Mouse (Mus musculus) CH12.LX (cell line): ENCODE measurements around the gene Npnt. TPM values are rescaled to one million over a fixed set of nuclear protein-coding genes. Genes with fewer than 3 reads are reported as not detected.
A peak's percentile ranks its signal among the peaks of the same experiment; 100 is the strongest.

ENCODE experiments used
- DNase-seq: peaks from one replicate; pipeline ENCODE4 v3.0.0-alpha.2; 2013; ENCODE audit errors: extremely low read depth
- H3K27ac ChIP-seq: 2 replicates; pipeline ENCODE4 v1.5.1; 2012; ENCODE audit warnings: low read depth, mild to moderate bottlenecking, control low read depth, moderate library complexity; ENCODE audit not compliant: insufficient read depth
- H3K27me3 ChIP-seq: replicated peaks from 2 replicates; pipeline ENCODE3; 2012; ENCODE audit warnings: inconsistent platforms
- H3K36me3 ChIP-seq, 2 experiments: replicated peaks in 1 of 2; 2 replicates each; pipeline versions ENCODE3 to v1.6.1; 2012; ENCODE audit warnings: inconsistent platforms in 1 of 2, low read length in 1 of 2, mild to moderate bottlenecking in 1 of 2, mixed read lengths in 1 of 2, moderate library complexity in 1 of 2; ENCODE audit not compliant: control insufficient read depth in 1 of 2, insufficient read depth in 1 of 2
- H3K4me1 ChIP-seq, 2 experiments: 2 replicates each; pipeline ENCODE4 v1.6.1; 2012; ENCODE audit warnings: inconsistent platforms in 1 of 2, moderate library complexity in 1 of 2; ENCODE audit not compliant: insufficient read depth in 2 of 2, control insufficient read depth in 1 of 2
- H3K4me2 ChIP-seq: 2 replicates; pipeline ENCODE4 v1.6.1; 2012; ENCODE audit warnings: low read depth, mild to moderate bottlenecking, control low read depth; ENCODE audit not compliant: poor library complexity, insufficient read depth, severe bottlenecking
- H3K4me3 ChIP-seq, 3 experiments: fragments of 150-350 bp in 1 of 3; sonication (generic) in 1 of 3; replicated peaks in 1 of 3; 2 replicates each; pipeline versions ENCODE3 to v1.5.1; 2011 to 2012; ENCODE audit warnings: low read depth in 2 of 3, low read length in 2 of 3, mild to moderate bottlenecking in 2 of 3, moderate library complexity in 2 of 3, control low read depth in 1 of 3, improper control_type of control experiment in 1 of 3, inconsistent platforms in 1 of 3, mixed read lengths in 1 of 3; ENCODE audit not compliant: poor library complexity in 1 of 3
- H3K79me2 ChIP-seq: replicated peaks from 2 replicates; pipeline ENCODE4 v1.6.1; 2012; ENCODE audit warnings: mild to moderate bottlenecking, moderate library complexity; ENCODE audit not compliant: control insufficient read depth, poor library complexity, insufficient read depth, severe bottlenecking; ENCODE audit errors: extremely low read depth
- H3K9ac ChIP-seq: 2 replicates; pipeline ENCODE4 v1.6.1; 2012; ENCODE audit warnings: low read depth, mild to moderate bottlenecking, control low read depth, moderate library complexity; ENCODE audit not compliant: insufficient read depth
- H3K9me3 ChIP-seq: replicated peaks from 2 replicates; pipeline ENCODE3; 2012; ENCODE audit warnings: low read length, inconsistent platforms, mixed read lengths
- BHLHE40 ChIP-seq: IDR thresholded peaks from 2 replicates; pipeline ENCODE4 v1.6.1; 2011; ENCODE audit warnings: mild to moderate bottlenecking, low read depth, low read length, improper control_type of control experiment
- CTCF ChIP-seq, 2 experiments: IDR thresholded peaks in 1 of 2; conservative IDR thresholded peaks in 1 of 2; 2 replicates each; pipeline ENCODE4 v1.5.1; 2011 to 2012; ENCODE audit warnings: low read depth in 2 of 2, low read length in 2 of 2, improper control_type of control experiment in 1 of 2, inconsistent platforms in 1 of 2, mild to moderate bottlenecking in 1 of 2, moderate library complexity in 1 of 2
- E2F4 ChIP-seq: IDR thresholded peaks from 2 replicates; pipeline ENCODE4 v1.6.1; 2011; ENCODE audit warnings: low read depth, low read length, improper control_type of control experiment; ENCODE audit not compliant: insufficient replicate concordance
- ELF1 ChIP-seq: IDR thresholded peaks from 2 replicates; pipeline ENCODE4 v1.6.1; 2014; ENCODE audit warnings: low read depth, mild to moderate bottlenecking, inconsistent platforms, low read length, improper control_type of control experiment
- ETS1 ChIP-seq: conservative IDR thresholded peaks from 2 replicates; pipeline ENCODE4 v1.6.1; 2012; ENCODE audit warnings: low read depth, mild to moderate bottlenecking, inconsistent platforms, low read length, improper control_type of control experiment, moderate library complexity
- IRF4 ChIP-seq: IDR thresholded peaks from 2 replicates; pipeline ENCODE4 v1.6.1; 2014; ENCODE audit warnings: low read depth, mild to moderate bottlenecking, inconsistent platforms, low read length, improper control_type of control experiment
- KAT2A ChIP-seq: IDR thresholded peaks from 2 replicates; pipeline ENCODE4 v1.6.1; 2012; ENCODE audit warnings: low read length, improper control_type of control experiment, inconsistent platforms; ENCODE audit not compliant: insufficient replicate concordance
- MAZ ChIP-seq: IDR thresholded peaks from 2 replicates; pipeline ENCODE4 v1.6.1; 2012; ENCODE audit warnings: low read depth, mild to moderate bottlenecking, inconsistent platforms, low read length, improper control_type of control experiment, moderate library complexity
- MEF2A ChIP-seq: IDR thresholded peaks from 2 replicates; pipeline ENCODE4 v1.6.1; 2014; ENCODE audit warnings: low read depth, mild to moderate bottlenecking, inconsistent platforms, low read length, improper control_type of control experiment, borderline replicate concordance
- MYC ChIP-seq: IDR thresholded peaks from 2 replicates; pipeline ENCODE4 v1.6.1; 2011; ENCODE audit warnings: low read depth, mild to moderate bottlenecking, improper control_type of control experiment, low read length
- NRF1 ChIP-seq: IDR thresholded peaks from 2 replicates; pipeline ENCODE4 v1.6.1; 2014; ENCODE audit warnings: low read depth, mild to moderate bottlenecking, inconsistent platforms, low read length, improper control_type of control experiment, moderate library complexity
- UBTF ChIP-seq: IDR thresholded peaks from 2 replicates; pipeline ENCODE4 v1.6.1; 2012; ENCODE audit warnings: low read depth, mild to moderate bottlenecking, inconsistent platforms, low read length, improper control_type of control experiment, moderate library complexity
- ZNF384 ChIP-seq: IDR thresholded peaks from 2 replicates; pipeline ENCODE4 v1.6.1; 2012; ENCODE audit warnings: low read depth, low read length, improper control_type of control experiment, inconsistent platforms
- dilution Hi-C: fragments of 300-500 bp; cut with MboI; formaldehyde crosslinking; loops from 2 replicates; pipeline ENCODE4 v1.14.3; 2020; ENCODE audit warnings: low sequenced_read_pairs; ENCODE audit not compliant: extremely low pct_unique_long_range_greater_than_20kb, extremely low pct_ligation_motif_present
- in situ Hi-C: fragments of 300-500 bp; cut with MboI; formaldehyde crosslinking; loops from 3 replicates; pipeline ENCODE4 v1.14.3; 2019; ENCODE audit warnings: low sequenced_read_pairs, low pct_ligation_motif_present, low pct_unique_long_range_greater_than_20kb, mixed read lengths
- polyA plus RNA-seq: library from polyadenylated mRNA; unstranded; fragments of >175 nt; gene quantifications from 2 replicates; pipeline ENCODE4 v1.2.1, GENCODE M21; 2012; ENCODE audit warnings: low read depth; ENCODE audit not compliant: insufficient read length
- total RNA-seq, 2 experiments: library from RNA; depleted of rRNA; stranded (reverse); fragments of 300-350 nt in 1 of 2; fragments of >200 nt in 1 of 2; gene quantifications; 2 replicates each; pipeline ENCODE4 v1.2.3; 2012 to 2014

Gene Npnt
- total and polyA plus RNA-seq, 3 experiments = 0.08 to 1.0 (median 0.20) TPM

- H3K4me1 ChIP-seq = peaks cover 18 to 32% of the 10 kb centered on the region in 2 experiments
- H3K9me3 ChIP-seq = no peaks in the 10 kb centered on the region
- H3K27me3 ChIP-seq = no peaks in the 10 kb centered on the region
- DNase-seq = peak; percentile 70
- TF ChIP-seq E2F4 (peak; percentile 58; the same call in 1 of the 2 replicates), KAT2A (no peak), MEF2A (no peak), IRF4 (peak; percentile 18; the same call in 1 of the 2 replicates), ETS1 (peak; percentile 35; the same call in 1 of the 2 replicates), ELF1 (peak; percentile 54), CTCF (conservative IDR thresholded peaks at IDR 0.05 in 1 of 2, IDR thresholded peaks at IDR 0.05 in 1 of 2; ENCODE audit: low read depth in 2 of 2, low read length in 2 of 2) (no peak)
- dilution Hi-C loops = no loop called here
- no peaks in the 10 kb centered on the region for H3K36me3 ChIP-seq
- H3K79me2 ChIP-seq = no peaks in the 10 kb centered on the region
- H3K4me2 ChIP-seq = peak overlapping the region; percentile 76
- H3K4me3 ChIP-seq = no peak overlapping the region
- no peak overlapping the region for H3K9ac ChIP-seq
- in situ Hi-C loops = loop anchor here (5.0 kb wide), 1 partner anchor 38 kb away; no protein-coding TSS in a partner anchor
- no peak overlapping the region for H3K27ac ChIP-seq
These were observed 20.2 kb downstream of the Npnt start for GRCm38 (mm10) chr3:132929866-132930265.

- no peaks in the 10 kb centered on the region for H3K27me3 ChIP-seq
- H3K4me2 ChIP-seq = no peak overlapping the region
- H3K4me1 ChIP-seq = peaks cover 18 to 32% of the 10 kb centered on the region in 2 experiments
- no peak overlapping the region for H3K9ac ChIP-seq
- dilution Hi-C loops (no loop called here), in situ Hi-C loops (loop anchor here (5.0 kb wide), 1 partner anchor 36 kb away; no protein-coding TSS in a partner anchor)
- no peak for DNase-seq
- no peak for TF ChIP-seq MYC
- TF ChIP-seq ZNF384 = no peak
- H3K36me3 ChIP-seq = no peaks in the 10 kb centered on the region
- H3K9me3 ChIP-seq = no peaks in the 10 kb centered on the region
- no peaks in the 10 kb centered on the region for H3K79me2 ChIP-seq
- no peak overlapping the region for H3K27ac ChIP-seq
- no peak overlapping the region for H3K4me3 ChIP-seq
These were observed 21.9 kb downstream of the Npnt start for GRCm38 (mm10) chr3:132928186-132928585.

DNA sequence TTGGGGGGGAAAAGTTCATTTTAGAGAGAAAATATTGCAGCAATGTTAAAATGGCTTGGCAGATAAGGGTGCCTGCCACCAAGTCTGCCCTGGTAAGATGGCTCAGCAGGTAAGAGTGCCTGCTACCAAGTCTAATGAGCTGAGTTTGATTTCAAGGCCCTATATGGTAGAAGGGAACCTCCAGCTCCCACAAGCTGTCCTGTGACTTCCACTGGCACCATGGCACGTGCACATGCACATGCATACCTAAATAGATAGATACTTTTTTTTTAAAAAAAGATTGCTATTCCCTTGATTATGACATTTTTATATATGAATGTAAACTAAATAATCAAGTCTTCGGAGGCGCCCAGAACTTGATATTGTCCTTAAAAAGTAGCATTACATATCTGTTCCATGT, 30.3 kb downstream of the Npnt start:
- Histone ChIP-seq H3K79me2 (no peaks in the 10 kb centered on the region), H3K9me3 (no peaks in the 10 kb centered on the region), H3K27ac (no peak overlapping the region), H3K9ac (no peak overlapping the region), H3K4me3 (no peak overlapping the region), H3K27me3 (no peaks in the 10 kb centered on the region), H3K36me3 (no peaks in the 10 kb centered on the region), H3K4me1 (no peaks in the 10 kb centered on the region), H3K4me2 (no peak overlapping the region)
- in situ Hi-C loops = no loop called here
- dilution Hi-C loops = no loop called here
- TF ChIP-seq E2F4 (no peak), MAZ (no peak), NRF1 (no peak), BHLHE40 (peak; percentile 54), UBTF (no peak)
- DNase-seq = no peak
